Mouse (Mus musculus): ENCODE results near the gene Arhgap32.
"Not testable (repeated sequence)": the region's sequence is repeated elsewhere in the genome, so short reads cannot be mapped to it uniquely, and the experiment has no call there.

Gene Arhgap32

DNA sequence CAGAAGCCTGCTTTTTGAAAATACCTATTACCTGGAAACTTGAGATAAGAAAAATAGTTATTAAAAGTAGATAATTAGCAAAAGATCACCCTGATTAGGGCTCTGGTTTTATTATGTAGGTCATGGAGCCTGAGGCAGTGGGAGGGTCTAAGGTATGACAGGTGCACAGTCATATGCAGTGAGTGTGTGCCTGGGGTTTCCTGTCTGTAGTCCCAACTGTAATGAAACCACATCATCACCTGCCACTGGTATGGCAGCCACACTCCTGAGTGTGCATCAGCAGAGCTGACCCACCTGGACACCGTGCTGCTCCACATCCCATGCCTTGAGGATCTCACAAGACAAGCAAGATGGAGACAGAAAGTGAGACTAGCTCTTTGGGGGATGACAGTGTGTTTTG, at the start of gene Arhgap32:
Gene Arhgap32, plus strand, starts transcription at position 351 of the 400 bp plus-strand sequence.
- no peak for DNase-seq (ENCODE audit: low read depth)

DNA sequence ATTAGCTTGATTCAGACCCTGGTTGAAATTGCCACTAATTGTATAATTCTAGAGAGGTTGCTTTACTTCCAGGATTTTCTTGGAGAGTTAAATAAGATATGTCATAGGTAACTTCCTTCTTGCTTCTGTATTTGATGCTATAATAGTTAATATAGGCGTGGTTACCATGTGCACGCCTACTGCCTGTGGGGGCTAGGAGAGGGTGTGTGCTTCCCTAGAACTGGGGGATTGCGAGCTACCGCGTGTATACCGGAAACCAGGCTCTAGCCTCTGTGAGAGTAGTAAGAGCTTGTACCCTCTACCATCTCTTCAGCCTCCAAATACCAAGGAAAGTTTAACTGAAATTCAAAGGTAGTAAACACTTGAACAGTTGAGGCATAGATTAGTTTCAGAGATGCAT, 43.2 kb upstream of the Arhgap32 start:
- no peak for DNase-seq (ENCODE audit: low read depth)

DNA sequence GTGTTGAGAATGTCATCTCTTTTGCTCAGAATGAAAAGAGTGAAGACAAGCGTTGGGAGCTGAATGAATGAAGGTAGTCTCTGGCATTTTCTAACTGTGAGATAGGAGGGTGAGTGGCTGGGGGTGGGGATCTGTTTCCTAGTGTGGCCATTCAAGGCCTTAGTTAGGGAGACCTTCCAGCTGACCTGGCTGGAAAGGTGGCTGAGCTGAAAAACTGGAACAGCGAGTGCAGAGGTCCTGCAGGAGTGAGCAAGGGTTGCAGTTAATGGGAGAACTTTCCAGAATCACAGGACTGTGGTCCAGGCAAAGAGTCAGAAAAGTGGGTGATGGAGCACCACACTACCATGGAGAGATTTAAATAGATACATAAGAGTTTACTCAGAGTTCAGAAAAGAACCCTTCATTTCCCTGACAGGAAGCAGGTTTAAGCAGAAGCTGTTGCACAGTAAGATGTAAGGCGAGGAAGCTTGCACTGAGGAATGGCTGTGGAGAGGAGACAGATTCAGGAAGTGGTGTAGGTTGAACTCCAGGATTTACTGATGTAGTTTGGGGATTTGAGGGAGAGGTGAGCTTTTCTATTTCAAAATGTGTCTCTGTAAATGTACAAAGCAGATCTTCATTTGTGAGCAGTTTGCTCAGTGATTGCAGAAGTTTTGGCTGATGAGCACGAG, 27.7 kb upstream of the Arhgap32 start:
- no peak for DNase-seq (ENCODE audit: low read depth)

DNA sequence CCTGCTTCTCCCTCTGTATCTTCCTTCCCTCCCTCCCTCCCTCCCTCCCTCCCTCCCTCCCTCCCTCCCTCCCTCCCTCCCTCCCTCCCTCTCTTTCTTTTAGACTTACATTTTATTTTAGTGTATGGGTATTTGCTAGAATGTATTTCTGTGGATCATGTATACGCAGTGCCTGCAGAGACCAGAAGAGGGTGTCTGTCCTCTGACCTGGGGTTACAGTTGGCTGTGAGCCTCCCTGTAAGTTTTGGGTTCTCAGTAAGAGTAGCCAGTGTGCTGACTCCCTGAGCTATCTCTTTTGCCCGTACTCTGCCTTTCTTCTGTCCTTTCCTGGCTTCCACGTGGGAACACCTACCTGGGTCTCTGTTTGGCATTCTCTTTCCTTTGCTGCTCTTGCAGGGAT, 27.1 kb upstream of the Arhgap32 start:
- no peak for DNase-seq (ENCODE audit: low read depth)

DNA sequence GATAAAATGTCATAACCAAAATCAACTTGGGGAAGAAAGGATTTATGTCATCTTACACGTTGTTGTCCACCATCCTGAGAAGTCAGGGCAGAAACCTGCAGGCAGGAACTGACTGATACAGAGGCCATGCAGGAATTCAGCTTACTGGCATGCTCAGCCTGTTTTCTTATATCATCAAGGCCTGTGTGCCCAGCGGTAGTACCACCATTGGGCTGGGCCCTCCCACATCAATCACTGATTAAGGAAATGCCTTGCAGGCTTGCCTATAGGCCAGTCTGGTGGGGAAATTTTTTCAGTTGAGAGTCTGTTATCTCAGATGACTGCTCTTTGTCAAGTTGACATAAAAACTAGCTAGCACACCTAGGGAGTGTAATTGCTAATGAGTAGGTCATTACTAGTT, 22.5 kb upstream of the Arhgap32 start:
- DNase-seq (ENCODE audit: low read depth), result no peak

DNA sequence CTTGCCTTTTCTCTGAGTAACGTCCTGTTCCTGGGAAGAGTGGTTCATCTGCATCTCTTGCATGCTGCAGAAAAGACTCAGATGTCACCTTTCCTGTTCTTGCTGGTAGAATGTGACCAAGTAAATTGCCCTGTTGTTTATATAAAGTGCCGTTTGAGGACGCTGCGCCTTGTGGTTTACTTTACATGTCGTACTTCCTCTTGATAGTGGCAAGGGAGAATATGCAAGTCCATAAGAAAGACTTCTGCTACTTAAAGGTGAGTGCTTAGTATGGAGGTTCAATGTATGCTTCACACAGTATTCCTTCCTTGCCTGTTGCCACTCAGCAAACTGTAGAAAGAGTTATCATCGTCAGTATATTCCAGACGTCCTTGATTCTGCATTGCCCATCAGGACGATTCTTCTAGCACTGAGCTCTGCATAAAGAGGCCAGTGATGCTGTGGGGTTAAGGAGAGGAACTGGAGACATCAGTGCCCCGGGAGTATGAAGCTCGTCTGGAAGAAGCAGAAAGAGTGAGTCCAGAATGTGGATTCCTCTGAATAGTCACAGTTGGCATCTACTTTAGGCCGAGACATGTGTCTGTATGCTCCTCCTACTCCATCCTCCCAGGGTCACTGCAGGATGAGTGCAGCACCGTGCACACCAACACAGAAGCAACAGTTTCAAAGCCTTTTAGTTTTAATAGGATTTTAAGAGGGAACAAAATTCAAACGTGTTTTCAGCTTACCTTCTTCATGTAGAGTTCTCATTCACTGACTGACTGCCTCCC, 21.4 kb upstream of the Arhgap32 start:
- DNase-seq (ENCODE audit: low read depth), result no peak

DNA sequence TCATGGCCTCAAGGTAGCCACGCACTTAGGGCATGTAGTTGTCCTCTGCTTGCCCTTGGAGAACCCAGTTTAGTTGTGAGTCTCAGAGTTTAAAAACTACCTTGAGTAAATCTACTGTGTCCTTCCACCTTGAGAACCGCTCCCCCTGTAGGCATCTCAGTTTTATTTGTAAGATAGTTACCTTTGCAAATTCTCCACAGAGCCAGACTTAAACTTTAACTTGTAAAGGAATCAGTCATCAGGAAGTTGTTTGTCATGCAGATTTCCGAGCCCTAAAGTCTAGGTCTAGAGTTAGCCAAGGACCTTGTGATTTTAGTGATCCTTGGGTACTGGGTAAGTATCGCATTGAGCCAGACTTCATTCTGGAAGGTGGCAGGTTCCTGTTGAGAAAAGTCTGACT, 20.4 kb upstream of the Arhgap32 start:
- DNase-seq (ENCODE audit: low read depth), result no peak

DNA sequence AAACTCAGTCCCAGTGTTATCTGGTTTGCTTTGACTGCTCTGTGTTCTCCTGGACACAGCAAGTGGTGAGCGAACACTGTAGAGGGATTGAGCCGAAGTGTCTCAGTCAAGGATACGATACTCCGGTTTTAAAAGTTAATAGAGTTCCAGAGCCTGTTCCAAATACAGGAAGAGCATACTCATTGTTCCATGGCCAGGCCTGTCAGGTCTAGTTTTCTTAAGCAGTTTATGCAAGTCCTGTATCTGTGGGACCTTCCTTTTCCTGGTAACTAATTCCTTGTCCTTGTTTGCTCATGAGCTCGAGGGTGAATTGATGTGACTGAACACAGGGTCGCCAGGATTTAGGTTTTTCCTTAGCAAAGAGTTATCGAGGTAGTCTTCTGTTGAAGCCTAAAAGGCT, 19.4 kb upstream of the Arhgap32 start:
- DNase-seq (ENCODE audit: low read depth), result no peak

DNA sequence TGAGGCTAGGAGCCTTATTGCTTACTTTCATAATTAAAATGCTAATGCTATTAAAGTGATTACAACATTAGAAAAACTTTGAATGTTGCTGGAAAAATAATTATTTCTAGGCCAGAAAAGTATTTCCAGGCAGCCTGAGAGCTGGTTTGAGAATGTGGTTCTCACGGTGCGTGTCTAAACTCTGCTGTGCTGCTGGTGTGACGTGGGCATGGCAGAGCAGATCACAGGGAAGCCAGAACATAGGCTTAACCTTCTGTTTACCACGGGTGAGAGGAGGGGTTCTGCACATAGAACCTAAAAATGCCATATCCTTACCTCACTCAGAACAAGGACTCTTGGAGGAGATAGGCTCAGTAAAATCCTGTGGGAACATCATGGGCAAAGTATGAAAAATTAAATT, 18.8 kb upstream of the Arhgap32 start:
- no peak for DNase-seq (ENCODE audit: low read depth)

DNA sequence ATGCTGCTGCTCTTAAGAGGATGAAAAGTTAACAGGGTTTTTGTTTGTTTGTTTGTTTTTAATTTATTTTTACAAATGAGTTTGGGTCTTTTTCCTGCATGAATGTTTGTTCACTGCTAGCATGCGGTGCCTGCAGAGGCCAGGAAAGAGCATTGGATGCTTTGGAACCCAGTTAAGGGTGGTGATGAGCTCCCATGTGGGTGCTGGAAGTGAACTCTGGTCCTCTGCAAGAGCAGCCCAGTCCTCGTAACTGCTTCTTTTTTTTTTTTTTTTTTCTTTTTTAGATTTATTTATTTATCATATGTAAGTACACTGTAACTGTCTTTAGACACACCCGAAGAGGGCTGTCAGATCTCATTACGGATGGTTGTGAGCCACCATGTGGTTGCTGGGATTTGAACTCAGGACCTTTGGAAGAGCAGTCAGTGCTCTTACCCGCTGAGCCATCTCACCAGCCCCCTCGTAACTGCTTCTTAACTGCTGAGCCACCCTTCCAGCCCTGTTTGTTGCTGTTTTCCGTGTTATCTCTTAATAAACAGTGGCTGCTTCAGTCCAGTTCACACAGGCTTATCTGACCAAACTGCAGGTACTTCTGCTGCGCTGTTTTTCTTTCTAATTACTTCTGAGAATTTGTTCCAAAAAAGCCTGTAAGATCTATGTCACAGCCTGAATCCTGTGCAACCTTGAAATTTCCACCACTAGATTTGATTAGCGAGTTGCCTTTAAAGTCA, 17.3 kb upstream of the Arhgap32 start:
- no peak for DNase-seq (ENCODE audit: low read depth)

DNA sequence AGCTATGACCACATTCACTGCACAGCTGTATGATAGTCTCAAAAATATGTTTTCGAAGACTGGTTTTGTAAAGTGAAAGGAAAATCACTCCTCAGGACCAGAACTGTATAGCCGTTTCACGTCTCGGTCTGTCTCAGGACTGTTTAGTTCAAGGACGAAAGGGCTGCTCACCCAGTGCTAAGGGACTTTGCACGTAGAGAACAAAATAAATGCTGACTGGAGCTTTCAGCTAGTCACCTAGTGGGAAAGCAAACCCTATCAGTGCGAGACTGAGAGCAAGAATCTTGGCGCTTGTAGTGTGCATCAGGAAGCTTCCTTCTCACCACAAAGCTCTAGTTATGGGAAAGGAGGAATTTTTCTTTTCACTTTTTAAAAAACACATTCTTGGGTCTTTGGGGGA, 15.4 kb upstream of the Arhgap32 start:
- DNase-seq (ENCODE audit: low read depth), result no peak

DNA sequence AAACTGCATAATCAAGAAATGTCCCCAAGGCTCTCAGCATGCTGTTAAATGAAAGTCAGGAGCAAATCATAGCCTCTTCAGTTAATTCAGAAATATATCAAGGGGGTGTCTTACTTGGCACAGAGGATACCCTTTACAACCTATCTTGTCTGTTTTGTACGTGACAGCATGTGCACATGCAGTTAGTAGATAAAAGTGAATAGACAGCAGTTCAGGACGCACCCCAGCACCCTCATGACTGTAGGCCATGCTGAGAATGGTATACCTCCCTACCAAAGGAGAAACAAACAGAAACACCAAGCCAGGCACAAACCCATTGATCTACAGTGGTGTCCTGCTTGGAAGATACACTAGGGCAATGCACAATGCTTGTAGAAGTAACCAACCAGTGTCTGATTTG, 14.4 kb upstream of the Arhgap32 start:
- DNase-seq (ENCODE audit: low read depth), result no peak

DNA sequence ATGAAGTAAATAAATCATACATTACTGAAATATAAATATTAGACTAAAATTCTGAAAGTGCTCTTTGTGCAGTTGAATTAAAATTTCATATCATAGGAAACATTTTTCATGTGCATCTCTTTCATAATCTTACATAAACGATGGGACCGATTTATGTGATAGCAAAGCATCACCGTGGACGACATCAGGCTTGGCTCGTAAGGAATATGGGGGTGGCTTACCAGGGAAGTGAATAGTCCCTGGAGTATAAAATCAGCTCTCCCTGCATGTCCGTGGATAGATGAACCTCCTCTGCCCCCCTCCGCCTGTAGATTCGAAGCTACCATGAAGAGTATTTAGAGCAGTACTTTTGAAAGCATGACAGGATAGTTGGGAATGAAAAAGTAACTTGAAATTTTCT, 11.3 kb upstream of the Arhgap32 start:
- DNase-seq (ENCODE audit: low read depth), result no peak

DNA sequence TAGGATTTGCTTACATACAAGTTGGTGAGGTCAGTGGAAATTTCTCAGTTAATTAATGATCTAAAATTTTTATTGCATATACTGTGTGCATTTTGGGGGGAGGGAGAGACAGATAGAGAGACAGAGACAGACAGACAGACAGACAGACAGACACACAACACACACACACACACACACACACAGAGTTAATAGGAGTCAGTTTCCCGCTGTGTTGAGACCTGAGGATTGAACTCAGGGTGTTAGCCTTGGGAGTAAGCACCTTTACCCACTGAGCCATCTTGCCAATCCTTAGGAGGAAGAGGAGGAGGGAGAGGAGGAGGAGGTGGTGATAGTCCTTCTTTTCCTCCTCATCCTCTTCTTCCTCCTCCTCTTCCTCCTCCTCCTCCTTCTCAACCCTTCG, 5.6 kb upstream of the Arhgap32 start:
- no peak for DNase-seq (ENCODE audit: low read depth)

DNA sequence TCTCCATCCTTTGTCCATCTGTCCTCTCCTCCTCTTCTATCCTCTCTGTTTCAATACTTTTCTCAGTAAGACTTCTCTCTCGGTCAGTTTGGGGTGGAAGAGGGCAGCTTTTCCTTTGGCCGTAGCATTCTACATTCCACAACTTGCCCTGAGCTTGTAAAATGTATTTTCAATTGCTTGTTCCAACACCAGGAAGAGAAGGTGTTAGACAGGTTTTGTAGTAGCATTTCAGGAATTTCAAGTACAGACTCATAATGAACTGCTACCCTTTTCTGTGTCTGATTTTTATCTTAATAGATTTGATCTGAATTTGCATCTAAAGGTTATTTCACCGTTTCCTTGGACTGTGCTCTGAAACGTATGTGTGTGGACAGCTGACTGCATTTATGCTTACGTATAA, 336 bp downstream of the Arhgap32 start:
- no peak for DNase-seq (ENCODE audit: low read depth)

DNA sequence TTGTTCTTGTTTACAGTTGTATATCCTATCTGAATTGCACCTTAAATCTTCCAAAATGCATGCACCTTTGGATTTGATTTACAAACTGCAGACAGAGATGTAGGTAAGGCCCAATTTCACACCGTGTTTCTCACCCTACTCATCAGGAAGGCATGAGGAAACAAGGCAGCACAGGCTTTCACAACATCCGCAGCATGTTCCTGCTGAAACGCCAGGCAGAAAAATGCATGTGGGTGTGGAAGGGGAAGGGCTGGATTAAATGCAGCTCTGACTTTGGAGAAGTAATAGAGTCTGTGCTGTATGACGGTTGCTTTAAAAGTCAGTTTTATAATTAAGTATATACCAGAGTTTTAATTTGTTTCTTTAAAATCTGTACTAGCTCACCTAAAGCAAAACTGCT, 1.9 kb downstream of the Arhgap32 start:
- DNase-seq (ENCODE audit: low read depth), result no peak

DNA sequence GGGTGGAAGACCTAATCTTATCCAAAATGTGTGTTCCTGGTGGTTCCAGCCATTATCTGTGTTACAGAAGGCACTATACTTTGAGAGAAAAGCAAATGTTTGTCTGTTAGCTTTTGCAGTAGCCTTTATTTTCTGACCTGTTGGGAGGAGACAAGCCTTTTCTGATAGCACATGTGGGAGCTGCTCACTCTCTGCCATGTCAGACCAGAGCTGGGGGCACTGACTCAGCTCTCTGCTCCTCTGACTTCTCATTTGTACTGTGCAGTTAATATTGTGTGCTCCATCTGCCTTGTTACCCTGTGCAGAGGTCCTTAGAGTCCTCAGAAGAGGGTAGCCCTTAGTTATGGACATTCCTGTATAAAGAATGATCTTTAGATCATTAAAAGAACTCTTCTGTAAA, 2.5 kb downstream of the Arhgap32 start:
- no peak for DNase-seq (ENCODE audit: low read depth)

DNA sequence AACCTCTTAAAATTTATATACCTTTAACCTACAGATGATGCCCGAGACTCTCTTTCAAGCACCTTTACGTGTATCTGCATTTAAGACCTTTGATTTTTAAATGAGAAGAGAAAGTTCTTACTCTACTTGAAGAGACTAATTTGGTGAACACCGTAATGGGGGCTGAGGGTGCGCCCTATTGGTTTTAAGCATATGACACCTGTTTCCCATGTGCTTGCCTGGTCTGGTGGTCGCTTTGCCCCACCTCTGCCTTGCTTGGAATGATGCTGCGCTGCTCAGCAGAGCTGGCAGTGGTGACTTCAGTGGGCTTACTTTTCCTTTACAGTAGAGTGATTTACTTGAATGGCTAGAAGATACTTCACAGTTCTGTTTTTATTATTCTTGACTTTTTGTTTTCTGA, 3.6 kb downstream of the Arhgap32 start:
- DNase-seq (ENCODE audit: low read depth), result no peak

DNA sequence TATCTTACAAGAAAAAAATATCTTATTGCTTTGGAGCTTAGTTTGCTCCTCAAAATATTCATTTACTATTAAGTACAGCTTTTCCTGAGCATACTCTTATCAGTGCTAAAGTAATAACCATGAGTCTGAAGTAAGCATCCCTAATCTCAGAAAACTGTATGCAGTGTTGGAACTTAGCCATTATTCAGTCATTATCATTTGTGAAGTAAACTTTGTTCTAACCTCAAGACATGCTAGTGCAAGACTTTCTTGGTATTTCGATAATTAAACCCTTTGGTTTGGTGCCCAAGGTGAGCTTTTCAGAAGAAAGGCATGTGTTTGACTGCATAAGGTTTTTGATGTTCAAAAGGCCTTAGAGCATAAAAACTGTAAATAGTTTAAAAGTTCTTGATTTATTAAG, 4.2 kb downstream of the Arhgap32 start:
- no peak for DNase-seq (ENCODE audit: low read depth)

DNA sequence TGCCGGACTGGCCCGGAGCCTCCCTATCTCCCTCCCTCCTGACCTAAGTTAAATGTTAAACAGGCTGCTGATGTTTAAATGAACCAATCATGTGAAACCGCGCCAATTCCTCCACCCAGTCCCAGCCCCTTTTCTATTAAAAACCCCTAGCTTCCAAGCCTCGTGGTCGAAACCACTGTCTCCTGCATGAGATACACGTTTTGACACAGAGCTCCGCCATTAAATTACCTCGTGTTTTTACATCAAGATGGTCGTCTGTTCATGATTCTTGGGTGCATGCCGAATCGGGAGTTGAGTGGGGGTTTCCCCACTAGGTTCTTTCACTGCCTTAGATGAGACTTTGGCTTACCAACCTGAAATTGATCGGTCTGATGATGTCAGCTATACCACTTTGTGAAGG, 5.3 kb downstream of the Arhgap32 start:
- DNase-seq (ENCODE audit: low read depth), result not testable (repeated sequence)

DNA sequence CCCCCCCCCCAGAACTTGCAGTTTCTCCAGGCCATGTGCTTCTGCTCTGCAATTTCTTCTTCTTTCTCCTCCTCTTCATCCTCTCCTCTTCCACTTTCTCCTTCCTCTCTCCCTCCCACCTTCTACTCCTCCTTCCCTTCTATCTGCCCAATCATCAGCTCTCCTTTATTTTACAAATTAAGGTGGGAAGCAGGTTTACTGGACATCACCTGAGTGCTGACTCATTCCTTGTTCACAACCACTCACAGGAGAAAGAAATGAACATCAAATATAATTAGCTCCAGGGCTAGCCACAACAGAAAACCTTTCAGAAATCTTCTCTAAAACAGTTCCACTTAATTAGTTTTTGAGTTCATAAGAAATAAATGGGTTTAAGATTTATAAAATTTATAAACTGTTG, 20.3 kb downstream of the Arhgap32 start:
- DNase-seq (ENCODE audit: low read depth), result no peak

DNA sequence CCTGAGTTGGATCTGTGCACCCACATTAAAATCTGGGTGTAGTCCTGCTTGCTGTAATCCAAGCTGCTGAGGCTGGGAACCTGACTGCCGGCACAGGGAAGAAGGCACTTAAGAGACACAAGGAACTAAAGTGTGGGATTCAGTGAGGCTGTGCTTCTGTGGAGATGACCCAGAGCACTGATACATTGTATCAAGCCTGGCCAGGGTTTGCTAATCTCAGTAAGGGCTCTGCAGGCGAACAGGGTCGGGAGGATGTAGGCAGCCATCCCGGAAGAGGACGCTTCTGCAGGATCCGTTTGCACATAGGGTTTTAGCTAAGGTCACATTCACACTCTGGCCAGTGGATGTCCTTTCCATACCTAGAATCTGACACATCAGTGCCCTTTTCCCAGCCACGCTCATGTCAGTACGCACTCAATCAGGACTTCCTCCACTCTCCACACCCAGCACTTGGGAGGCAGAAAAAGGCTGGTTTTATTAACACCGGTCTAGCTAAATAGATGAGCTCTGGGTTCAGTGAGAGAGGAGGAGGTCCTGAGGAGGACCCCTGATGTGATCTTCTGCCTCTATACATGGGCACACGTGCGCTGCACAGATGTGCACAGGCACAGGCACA, 20.9 kb downstream of the Arhgap32 start:
- no peak for DNase-seq (ENCODE audit: low read depth)

Data from induced T-regulatory cell, adult 2 months (primary cell).